Mouse (Mus musculus): ENCODE results near the gene Mcts2.

Mcts2 gene

DNA sequence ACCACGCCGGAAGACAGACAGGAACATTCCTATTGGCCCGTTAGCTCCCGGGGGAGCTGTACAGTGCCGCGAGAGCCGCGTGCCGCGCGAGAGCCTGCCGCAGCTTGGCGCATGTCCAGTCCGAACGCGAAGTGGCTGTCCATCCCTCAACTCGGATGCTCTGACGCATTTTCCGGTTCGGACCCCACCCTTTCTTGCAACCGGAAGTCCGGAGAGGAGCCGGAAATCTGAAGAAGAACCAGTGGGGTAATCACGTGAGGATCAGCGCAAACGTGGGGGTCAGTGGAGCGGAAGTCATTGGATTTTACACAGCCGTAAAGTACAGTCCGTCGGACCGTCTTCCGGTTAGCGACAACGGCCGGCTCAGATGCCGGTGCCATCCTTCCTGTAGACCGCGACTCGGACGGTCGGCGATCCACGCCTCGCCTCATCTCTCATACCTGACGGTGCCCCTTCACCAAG is at the start of gene Mcts2:
Gene Mcts2, plus strand, starts transcription at position 230 of the 462 bp plus-strand sequence.
- DNase-seq: peak; percentile 95

DNA sequence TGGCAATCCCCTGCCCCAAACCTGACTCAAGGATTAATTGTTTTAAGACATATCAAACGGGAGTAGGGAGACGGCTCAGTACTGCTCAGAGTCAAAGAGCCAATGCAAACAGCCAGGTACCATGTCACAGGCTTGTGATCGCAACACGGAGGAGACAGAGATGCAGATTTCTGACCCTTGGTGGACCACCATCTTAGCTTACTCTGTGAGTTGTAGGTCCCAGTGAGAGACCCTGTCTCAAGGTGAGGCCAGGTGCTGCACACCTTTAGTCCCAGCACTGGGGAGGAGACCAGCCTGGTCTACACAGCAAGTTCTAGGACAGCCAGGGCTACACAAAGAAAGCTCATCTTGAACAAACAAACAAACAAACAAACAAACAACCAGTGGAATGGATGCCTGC is 49.5 kb upstream of the Mcts2 start:
- DNase-seq: no peak

DNA sequence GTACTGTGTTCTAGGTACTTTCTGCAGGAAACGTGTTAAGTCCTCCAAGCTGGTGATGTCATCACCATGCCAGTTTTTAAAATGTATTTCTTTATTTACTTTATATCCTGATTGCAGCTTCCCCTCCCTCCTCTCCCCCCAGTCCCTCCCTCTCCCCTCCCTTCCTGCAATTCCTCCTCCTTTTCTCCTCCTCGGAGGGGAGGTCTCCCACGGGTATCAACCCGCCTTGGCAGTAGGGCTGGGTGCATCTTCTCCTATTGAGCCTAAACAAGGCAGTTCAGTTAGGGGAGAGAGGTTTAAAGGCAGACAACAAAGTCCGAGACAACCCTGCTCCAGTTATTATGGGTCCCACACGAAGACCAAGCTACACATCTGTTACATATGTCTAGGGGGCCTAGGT is 48.0 kb upstream of the Mcts2 start:
- DNase-seq: no peak

DNA sequence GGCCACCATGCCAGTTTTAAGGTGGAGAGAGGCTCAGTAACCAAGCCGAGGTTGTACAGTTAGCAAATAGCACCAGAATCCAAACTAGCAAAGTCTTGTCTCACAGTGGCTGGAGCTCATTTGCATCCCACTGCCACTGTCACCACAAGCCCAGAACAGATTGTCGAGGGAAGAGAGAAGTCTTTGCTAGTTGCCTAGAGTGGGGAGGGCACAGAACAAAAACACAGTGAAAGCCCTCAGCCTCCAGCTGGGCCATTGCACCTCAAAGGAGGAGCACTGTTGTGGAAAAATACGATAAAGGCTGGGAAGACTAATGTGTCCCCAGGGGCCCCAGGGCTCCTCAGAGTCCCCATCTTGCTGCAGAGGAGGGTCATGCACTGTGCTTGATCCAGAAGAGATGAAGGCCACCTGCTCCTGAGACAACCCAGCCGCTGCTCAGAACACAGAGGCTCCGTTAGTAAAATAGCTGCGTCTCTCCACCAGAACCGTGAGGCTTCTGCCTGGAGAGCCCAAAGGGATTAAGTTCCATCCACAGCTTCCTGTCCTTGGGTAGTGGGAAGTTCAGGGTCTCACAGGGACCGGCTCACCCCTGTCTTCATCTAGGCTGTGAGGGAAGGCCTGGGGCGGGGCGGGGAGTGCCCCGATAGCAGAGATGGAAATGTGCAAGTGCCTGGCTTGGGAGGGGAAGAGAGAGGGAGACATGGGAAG is 47.3 kb upstream of the Mcts2 start:
- DNase-seq: peak; percentile 62

DNA sequence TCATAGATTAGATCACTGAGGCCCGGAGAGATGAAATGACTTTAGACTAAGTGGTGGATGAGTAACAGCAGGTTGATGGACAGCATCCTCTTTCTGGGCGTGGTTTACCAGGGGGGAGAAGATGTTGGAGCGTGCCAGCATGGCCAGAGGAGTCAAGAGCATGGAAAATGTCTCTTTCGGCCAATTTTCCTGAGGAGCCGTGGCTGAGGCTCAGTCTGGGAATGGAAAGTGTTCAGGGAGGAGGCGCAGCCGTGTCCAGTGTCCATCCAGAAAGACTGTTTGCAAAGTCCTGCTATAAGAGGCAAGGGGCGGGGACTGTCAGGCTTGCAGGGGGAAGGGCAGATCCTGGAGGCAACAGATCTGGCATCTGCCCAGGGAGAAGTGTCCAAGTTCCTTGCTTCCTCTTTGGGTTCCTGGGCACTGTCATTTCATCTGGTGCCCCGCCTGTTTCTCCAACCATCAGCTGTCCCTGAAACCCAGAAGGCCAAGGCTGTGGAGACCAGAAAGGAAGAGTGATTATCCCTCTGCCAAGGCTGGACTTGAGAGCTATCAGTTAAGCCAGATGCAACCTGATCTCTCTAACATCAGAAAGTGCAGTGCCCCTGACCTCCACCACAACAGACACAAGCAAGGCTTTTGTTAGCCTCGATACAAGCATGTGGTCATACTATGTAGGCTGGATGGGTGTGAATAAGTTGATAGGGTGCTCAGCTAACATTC is 33.8 kb upstream of the Mcts2 start:
- DNase-seq: peak; percentile 57

DNA sequence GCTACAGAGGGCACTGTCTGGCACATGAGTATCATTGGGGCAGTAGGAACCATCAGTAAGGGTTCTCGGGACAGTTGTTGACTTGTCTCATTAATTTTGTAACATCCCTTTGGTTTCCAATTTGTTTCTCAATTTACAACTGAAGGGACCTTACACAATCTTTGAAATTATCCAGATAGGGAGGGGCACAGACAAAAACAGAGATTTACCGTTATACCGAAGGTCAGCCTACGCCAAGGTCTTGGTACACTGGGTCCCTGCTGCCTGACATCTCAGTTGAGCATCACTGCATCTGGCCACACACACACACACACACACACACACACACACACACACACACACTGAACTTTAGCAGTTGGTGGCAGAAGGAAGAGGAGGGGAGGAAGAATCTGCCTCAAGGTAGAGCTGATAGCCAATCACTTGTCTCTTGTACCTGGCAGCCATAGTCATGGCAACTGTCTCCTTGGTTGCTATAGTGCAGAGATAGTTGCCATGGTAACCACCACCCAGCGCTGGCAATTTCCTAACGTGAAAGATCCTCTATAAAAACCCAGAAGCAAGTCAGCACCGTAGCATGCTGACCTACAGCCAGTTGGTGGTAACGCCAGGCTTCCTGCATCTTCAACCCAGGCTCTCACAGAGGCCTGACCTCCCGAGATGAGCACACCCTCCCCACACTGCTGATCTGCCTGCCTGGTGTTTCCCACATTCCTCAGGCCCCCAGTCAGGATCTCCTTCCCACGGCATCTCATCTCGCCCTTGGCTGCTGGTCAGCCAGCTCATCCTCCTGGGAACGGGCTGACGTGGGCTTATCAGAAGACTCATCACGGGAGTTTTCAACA is 32.7 kb upstream of the Mcts2 start:
- DNase-seq: no peak

DNA sequence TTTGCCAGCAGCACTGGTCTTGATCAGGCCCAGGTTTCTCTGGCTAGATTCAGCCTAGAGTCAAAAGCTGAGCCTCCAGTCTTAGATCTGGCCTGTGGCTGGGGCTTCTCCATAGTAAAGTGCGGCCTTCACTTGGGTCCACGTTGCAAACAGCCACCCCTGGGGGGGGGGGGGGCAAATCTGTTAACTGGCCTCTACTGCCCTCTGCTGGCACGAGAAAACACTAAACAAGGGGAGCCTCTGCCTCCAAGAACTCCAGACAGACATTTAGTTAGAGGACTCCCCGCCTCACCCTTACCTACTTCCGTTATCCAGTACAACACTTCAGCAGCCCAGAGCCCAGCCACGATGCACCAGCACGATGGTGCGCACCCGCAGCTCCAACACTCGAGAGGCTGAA is 29.4 kb upstream of the Mcts2 start:
- DNase-seq: peak; percentile 34

DNA sequence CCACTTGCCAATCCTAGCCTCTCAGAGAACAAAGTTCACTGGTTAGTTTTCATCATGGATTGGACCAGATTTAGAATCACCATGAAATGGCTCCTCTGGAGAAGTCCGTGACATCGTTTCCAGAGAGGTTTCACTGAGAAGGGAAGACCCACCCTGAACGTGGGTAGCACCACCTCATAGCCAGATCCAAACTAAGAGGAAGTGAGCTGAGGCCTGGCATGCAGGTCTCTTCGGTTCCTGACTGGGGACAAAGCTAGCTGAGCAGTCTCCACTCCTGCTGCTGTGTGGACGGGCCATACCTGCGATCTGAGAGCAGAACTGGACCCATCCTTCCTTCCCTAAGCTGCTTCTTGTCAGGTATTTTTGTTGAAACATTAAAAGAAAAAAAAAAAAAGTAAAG is 25.7 kb upstream of the Mcts2 start:
- peak; percentile 32 for DNase-seq

DNA sequence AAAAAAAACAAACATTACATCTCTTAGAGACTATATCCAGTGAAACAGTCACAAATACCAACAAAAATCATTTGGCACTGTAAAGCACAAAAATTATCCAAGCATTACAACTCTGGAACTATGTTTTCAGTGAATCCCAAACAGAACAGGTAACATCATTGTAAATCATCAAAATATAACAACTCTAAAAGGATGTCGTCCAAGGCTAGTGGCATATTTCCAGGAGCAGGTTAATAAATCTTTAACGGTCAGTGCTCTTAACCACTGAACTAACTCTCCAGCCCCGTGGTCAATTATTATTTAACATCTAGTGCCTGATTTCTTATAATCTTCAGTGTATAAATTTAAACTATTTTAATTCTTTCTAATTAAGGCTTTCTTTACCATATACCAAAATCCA is 20.6 kb upstream of the Mcts2 start:
- peak; percentile 85 for DNase-seq

DNA sequence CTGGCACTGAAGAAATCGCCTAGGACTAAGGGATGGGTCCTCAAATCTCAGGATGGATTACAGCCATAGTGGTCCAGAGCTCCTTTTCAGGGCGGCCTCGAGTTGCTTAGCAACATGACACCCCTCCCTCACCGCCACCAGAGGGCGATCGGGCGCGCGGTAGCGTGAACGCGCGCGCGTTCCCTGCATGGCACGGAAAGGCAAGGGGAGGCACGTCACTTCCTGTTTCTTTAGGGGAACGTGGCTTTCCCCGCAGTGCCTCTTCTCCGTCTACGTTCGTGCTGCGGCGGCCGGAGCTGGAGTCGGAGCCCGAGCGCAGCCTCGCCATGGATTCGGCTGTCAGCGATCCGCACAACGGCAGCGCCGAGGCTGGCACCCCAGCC is 17.6 kb upstream of the Mcts2 start, which contains the start of gene H13:
Gene H13, plus strand, starts transcription at position 206 of the 383 bp plus-strand sequence.
- peak; percentile 92 for DNase-seq

DNA sequence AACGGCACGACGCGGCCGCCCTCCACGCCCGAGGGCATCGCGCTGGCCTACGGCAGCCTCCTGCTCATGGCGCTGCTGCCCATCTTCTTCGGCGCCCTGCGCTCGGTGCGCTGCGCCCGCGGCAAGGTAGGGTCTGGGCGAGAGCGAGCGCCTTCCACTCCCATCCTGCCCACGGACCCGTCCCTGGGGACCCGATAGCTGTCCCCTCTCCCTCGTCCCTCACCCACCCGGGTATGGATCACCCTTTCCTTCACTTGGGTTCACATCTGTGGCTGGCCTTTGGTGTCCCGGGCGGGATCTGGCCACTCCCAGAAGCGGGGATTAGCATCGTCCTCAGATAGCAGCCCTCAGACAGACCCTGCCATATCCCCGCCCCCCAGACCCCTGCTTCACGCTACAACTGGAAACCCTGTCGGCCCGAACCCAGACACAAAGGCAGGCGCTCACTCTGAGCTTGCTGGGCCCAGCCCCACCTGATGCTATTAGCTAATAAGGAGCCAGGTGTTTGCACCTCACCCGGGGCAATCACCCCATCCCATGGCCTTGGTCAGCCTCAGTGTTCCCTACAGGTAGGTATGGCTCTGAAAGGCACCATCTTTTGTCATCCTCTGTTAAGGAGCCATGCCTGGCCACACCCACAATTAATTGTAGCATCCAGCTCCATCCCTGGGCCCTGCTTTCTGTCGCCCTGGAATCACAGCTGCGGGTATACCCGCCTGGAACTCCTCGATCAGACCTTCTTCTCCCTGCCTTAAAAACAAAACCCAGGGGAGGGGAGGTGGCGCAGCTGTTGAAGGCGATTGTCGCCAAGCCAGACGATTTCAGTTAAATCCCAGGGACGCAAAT is 17.0 kb upstream of the Mcts2 start:
- no peak for DNase-seq

DNA sequence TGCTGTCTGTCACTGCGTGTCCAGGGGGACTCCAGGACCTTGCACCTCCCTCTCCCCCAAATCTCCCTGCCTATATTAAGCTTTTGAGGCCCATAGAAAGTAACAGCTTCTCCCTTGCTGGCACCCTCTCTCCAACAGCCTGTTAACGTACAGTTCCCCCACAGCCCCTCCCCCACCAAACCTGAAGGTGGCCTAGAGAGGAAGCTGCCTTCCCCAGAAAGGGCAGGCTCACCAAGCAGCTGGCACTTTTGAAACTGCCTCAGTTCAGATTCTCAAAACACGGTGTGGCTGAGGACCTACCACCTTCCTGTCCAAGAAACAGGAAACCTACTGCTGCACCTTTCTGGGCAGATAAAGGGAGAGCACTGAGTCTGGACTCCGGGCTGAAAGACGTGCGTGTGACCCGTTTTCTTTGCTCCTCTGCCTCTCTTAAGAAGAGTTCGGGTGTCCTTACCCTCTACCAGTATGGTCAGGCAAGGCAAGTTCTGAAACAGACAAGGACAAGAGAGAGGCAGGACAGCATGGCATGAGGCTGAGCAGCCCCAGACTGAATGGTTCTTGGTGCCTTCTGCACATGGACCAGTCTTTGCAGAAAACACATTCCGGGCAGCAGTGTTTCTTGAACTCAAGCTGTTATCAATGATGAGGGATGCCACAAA is 15.7 kb upstream of the Mcts2 start:
- DNase-seq: no peak

DNA sequence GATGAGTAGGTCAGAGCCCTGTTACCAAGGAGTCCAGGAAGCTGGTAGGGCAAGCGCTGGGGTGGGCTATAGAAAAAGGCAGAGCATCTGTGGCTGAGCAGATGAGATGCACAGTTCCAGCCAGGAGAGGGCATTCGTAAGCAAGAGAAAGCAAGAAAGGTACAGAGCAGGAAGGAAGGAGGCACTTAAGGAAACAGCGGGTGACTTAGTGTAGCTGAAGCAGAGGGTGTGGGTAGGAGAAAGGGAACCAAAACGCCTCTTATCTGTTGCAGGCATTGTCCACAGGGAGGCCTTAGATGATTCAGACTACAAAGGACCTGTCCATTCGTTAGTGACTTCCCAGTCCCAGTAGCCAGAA is 15.2 kb upstream of the Mcts2 start:
- peak; percentile 42 for DNase-seq

DNA sequence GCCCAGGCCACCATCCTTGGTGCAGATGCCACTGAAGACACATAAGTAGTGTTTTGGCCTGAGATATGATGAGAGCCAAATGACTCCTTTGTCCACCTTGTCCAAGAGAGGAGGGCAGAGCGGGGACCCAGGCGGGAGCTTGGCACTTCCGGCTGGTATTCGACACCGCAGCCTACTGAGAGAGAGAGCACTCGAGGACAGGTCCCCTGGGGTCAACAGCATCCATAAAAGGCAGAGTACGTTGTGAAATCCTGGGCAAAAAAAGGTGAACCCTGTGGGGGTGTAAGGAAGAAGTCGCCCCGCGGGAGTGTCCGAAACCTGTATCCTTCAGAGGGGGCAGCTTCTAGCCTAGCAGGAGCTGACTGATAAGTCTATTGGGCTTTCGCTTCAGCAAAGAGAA is 14.7 kb upstream of the Mcts2 start:
- no peak for DNase-seq

DNA sequence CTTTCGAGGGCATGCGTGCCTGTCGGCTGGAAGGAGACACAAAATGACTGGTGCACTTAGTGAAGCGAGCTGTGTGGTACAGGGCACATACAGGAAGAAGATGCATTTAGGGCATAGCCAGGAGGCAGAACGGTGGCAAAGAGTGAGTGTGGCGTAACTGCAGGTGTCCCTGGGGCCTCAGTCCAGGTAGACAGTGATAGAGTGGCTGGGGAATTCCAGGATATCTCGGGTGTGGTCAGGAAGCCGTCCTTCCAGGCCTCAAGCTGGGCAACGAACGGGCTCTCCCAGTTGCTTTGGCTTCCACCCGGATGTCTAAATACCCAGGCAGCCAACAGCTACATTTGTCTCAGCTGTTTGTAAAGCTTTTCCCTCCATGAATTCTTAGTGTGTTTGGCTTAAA is 12.7 kb upstream of the Mcts2 start:
- no peak for DNase-seq

DNA sequence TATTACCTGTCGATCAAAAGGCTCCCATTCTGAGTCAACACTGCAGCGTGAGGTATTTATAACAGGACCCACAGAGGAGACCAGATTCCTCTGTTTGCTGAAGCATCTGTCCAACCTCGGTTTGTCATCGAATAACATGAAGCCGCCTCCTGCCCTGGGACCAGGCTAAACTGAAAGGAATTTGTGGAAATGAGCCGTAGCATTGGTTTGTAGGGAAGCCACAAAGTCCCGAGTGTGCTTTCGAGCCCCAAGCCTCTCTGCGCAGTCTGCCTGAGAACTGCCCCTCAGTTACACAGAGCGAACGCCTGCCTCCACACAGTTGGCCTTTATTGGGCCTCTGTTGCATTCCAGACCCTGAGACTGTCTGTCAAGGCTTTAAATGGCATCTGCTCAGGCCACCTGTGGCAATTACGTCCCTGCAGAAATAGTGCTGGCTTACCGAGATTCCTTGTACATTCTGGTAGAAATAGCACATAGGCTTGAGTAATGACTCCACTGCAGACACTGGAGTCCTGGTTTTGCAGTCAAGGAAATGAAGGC is 11.5 kb upstream of the Mcts2 start:
- no peak for DNase-seq

DNA sequence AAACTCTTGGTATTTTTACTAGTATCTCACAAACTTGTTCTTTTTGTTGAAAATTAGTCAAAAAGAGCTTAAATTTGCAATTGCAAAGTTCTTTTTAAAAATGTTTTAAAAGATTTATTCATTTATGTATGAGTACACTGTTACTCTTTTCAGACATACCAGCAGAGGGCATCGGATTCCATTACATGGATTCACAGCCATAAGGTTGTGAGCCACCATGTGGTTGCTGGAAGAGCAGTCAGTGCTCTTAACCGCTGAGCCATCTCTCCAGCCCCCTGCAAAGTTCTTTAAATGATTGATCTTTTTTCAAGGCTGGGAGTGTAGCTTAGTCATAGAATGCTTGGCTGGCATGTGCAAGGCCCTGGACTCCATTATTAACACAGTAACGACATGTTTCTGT is 8.5 kb upstream of the Mcts2 start:
- DNase-seq: peak; percentile 59

DNA sequence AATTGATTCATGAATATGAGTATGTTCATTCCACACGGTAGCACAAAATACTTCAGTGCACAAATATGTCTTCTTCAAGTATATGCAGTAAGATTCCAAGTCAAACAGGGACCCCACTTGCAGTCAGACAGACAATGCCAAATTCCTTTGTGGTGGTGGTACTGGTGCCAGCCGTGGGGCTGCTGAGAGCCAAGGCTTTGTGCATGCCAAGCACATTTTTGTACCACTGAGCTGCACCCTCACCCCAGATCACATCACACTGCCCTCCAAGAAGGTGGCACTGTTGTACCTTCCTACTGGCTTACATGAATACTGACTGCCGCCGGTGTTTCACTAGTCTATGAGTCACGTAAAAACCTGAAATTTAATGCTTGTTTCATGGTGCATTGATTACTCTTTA is 7.9 kb upstream of the Mcts2 start:
- DNase-seq: peak; percentile 55

DNA sequence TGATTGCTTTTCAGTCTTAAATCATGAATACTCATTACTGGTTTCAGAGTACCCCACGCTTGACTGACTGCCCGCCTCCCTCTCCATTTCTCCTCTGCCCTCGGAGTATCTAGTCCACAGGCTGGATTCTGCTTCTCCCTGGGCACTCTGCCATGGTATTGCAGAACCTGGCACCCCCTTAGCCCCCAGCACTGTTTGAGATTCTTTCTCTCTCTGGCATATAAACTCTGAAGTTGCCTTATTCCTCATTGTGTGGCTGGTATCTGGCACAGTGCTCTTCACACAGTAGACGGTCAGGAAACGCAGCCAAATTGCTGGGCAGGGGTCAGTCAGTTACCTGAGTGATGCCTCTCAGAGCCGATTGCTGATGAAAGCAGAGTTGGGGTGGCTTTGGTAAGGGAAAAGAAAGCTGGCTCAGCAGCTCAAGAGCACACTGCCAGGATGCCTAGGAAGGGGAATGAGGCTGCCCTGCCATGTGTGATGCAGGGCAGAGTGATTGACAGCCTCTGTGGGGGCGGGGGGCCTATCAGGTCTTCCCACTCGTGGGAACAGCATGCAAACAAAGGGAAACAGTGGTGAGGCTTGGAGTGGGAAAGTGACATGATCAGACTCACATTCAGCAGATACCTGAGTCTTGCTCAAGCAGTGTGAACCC is 7.0 kb upstream of the Mcts2 start:
- peak; percentile 77 for DNase-seq

DNA sequence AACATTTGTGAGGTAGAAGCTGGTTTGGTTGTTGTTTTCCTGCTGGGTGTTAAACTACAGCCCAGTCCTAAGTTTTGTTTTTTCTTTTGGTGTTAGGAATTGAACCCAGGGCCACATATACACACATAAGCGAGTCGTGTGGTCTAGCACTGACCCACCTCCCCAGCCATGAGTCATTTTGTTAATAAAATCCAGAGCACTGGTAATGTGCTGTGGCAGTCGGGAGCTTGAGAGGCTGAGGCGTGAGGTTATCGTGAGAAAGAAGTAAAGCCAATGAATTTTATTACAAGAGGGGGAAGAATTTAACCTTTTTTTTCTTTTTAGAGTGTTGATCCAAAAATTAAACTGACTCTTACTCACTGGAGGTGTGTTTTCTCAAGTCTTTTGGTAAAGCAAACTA is 3.7 kb upstream of the Mcts2 start:
- no peak for DNase-seq

DNA sequence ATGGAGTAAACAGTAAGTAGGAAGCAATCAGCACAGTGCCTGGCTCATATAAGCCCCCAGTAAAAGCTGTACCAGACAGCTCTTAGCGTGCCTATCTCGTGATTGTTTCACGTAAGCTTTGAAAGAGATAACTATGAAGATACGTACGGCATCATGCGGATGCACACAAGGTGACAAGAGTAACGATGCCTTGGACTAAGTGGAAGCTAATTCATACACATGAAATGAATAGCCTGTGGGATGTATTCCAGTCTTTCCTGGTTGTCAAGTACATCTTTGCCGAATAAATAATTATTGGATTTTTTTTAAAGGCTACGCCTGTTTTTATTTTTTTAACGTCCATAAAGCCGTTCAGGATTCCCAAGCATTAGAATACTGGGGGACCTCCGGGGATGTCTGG is 436 bp upstream of the Mcts2 start:
- no peak for DNase-seq
